ENCODE assay signal across 8 mouse cellular contexts in the genomic region with DNA sequence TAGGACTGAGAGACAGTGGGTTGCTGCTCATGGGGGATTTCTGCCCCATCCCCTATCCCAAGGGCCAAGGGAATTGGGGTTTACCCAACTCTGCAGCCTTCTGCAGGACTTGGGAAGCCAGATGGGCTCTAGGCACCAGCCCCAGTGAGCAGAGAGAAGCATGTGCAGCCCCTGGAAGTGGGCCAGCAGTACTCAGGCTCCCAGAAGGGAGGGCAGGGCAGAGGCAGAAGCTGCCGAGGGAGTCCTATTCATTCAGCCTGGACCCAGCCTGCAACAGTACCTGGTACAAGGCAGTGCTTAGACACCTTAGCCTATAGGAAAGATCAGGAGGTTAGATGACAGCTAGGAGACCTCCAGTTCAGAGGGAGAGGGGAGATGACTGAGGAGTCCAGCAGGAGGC. TPM values are rescaled to one million over a fixed set of nuclear protein-coding genes. Genes with fewer than 3 reads are reported as not detected.
DNase-seq lines count a peak whose midpoint lies in the region; ATAC-seq lines count a peak whose summit lies in the region.
"Had no signal": no experiment of that assay in that cellular context is flagged by ENCODE, and none has a peak within 500 bp of the region (broad histone marks: within the 10 kb centered on the region; RNA-seq: fewer than 3 reads in every experiment).

No protein-coding gene starts in this region.

- no peaks in the 10 kb centered on the region for H3K9me3 ChIP-seq in midbrain, embryonic 13.5 days
- no peaks in the 10 kb centered on the region for H3K9me3 ChIP-seq in midbrain, embryonic 10.5 days (replicated peaks)

- H3K27ac ChIP-seq in midbrain, embryonic 13.5 days = no peak overlapping the region
- no peak overlapping the region for H3K27ac ChIP-seq in midbrain, embryonic 10.5 days (replicated peaks)

- no peak for DNase-seq in midbrain, embryonic 10.5 days (ENCODE audit: low spot score)
- peak; percentile 83 for DNase-seq in cerebellum, adult 9-10 months
- peak; percentile 34 for DNase-seq in gastrocnemius, postnatal 25 days
- peak; percentile 86 for DNase-seq in layer of hippocampus, adult 9-11 months
- DNase-seq in right cerebral cortex, postnatal 25 days = peak; percentile 23

- no peak overlapping the region for H3K9ac ChIP-seq in midbrain, embryonic 13.5 days (replicated peaks)

- peak; percentile 62 for ATAC-seq in midbrain, embryonic 13.5 days
- ATAC-seq in erythroid progenitor cell, adult 5-6 weeks (replicated peaks; ENCODE audit: low FRiP score, poor library complexity, severe bottlenecking) = no peak

- no peaks in the 10 kb centered on the region for H3K4me1 ChIP-seq in midbrain, embryonic 13.5 days (replicated peaks)
- H3K4me1 ChIP-seq in midbrain, embryonic 10.5 days = peaks cover 2% of the 10 kb centered on the region

- no peaks in the 10 kb centered on the region; the same call in 1 of the 2 replicates for H3K27me3 ChIP-seq in midbrain, embryonic 13.5 days
- peaks cover 16% of the 10 kb centered on the region for H3K27me3 ChIP-seq in midbrain, embryonic 10.5 days (ENCODE audit: low read depth, poor library complexity, severe bottlenecking)

- WGBS in midbrain, embryonic 13.5 days = 35% methylated on average over 1 of the region's 1 CpGs
- 64% methylated on average over 1 of the region's 1 CpGs for WGBS in midbrain, embryonic 10.5 days

- no peak overlapping the region for H3K4me2 ChIP-seq in midbrain, embryonic 13.5 days (replicated peaks)

- no peak overlapping the region for H3K4me3 ChIP-seq in midbrain, embryonic 13.5 days (replicated peaks)
- no peak overlapping the region for H3K4me3 ChIP-seq in midbrain, embryonic 10.5 days

- H3K36me3 ChIP-seq in midbrain, embryonic 13.5 days = no peaks in the 10 kb centered on the region
- H3K36me3 ChIP-seq in midbrain, embryonic 10.5 days = no peaks in the 10 kb centered on the region

RNA-seq across cellular contexts. Expression of a gene that starts 3.1 kb away (rescaled TPM):
- not detected in 2 replicates for polyA plus RNA-seq in midbrain, embryonic 13.5 days (2015; fragmentation: Nextera tagmentation; extraction: Ambion mirVana)
- not detected in 2 replicates for polyA plus RNA-seq in midbrain, embryonic 10.5 days (2016; fragmentation: Nextera tagmentation; extraction: Ambion mirVana)
- not detected for total RNA-seq in gastrocnemius, postnatal 25 days (2021)
- total RNA-seq in erythroid progenitor cell, adult 5-6 weeks (2015; ENCODE audit: low replicate concordance) = not detected in 2 replicates
- total RNA-seq in erythroid progenitor cell, adult 5-6 weeks (2017; ENCODE audit: low replicate concordance) = not detected in 2 replicates

RNA-seq across cellular contexts. Expression of a gene that starts 5.0 kb away (rescaled TPM):
- not detected in 2 replicates for polyA plus RNA-seq in midbrain, embryonic 13.5 days (2015; fragmentation: Nextera tagmentation; extraction: Ambion mirVana)
- 0.11 TPM in 1 of 2 replicates, not detected in the other for polyA plus RNA-seq in midbrain, embryonic 10.5 days (2016; fragmentation: Nextera tagmentation; extraction: Ambion mirVana)
- total RNA-seq in gastrocnemius, postnatal 25 days (2021) = under 1 TPM in 1 of 2 experiments, not detected in 1; 0.38 TPM
- total RNA-seq in erythroid progenitor cell, adult 5-6 weeks (2015; ENCODE audit: low replicate concordance) = 0.72 and 1.7 TPM in 2 replicates
- not detected in 2 replicates for total RNA-seq in erythroid progenitor cell, adult 5-6 weeks (2017; ENCODE audit: low replicate concordance)
- total RNA-seq: gastrocnemius, adult 8-10 months had no signal

RNA-seq across cellular contexts. Expression of a gene that starts 28.9 kb away (rescaled TPM):
- polyA plus RNA-seq in midbrain, embryonic 13.5 days (2015; fragmentation: Nextera tagmentation; extraction: Ambion mirVana) = not detected in 2 replicates
- not detected in 2 replicates for polyA plus RNA-seq in midbrain, embryonic 10.5 days (2016; fragmentation: Nextera tagmentation; extraction: Ambion mirVana)
- total RNA-seq in gastrocnemius, postnatal 25 days (2021) = not detected
- not detected in 2 replicates for total RNA-seq in erythroid progenitor cell, adult 5-6 weeks (2015; ENCODE audit: low replicate concordance)
- not detected in 2 replicates for total RNA-seq in erythroid progenitor cell, adult 5-6 weeks (2017; ENCODE audit: low replicate concordance)
- total RNA-seq: gastrocnemius, adult 8-10 months had no signal

RNA-seq across cellular contexts. Expression of a gene that starts 39.3 kb away (rescaled TPM):
- 11.0 TPM in 2 replicates for polyA plus RNA-seq in midbrain, embryonic 13.5 days (2015; fragmentation: Nextera tagmentation; extraction: Ambion mirVana)
- polyA plus RNA-seq in midbrain, embryonic 10.5 days (2016; fragmentation: Nextera tagmentation; extraction: Ambion mirVana) = 6.1 and 8.1 TPM in 2 replicates
- 10 to 100 TPM; 11.3 to 13.8 TPM for total RNA-seq in gastrocnemius, postnatal 25 days (2021)
- total RNA-seq in erythroid progenitor cell, adult 5-6 weeks (2015; ENCODE audit: low replicate concordance) = 0.84 and 2.2 TPM in 2 replicates
- total RNA-seq in erythroid progenitor cell, adult 5-6 weeks (2017; ENCODE audit: low replicate concordance) = 3.9 and 5.1 TPM in 2 replicates
